Mouse (Mus musculus) layer of hippocampus, postnatal 14 days (tissue): Measurements from ENCODE around the gene Ado. TPM values are rescaled to one million over a fixed set of nuclear protein-coding genes. Genes with fewer than 3 reads are reported as not detected.
A peak's percentile ranks its signal among the peaks of the same experiment; 100 is the strongest.

Experiments used
- DNase-seq, 2 experiments: peaks; one replicate each; pipeline ENCODE4 v3.0.0; 2021 to 2022; ENCODE audit warnings: low spot score in 2 of 2, mixed read lengths in 1 of 2
- long read RNA-seq, 2 experiments: library from polyadenylated mRNA; stranded (forward); transcript quantifications; one replicate each; pipeline ENCODE4 v2.0.0; 2021
- total RNA-seq, 2 experiments: library from RNA; stranded (reverse); gene quantifications; 2 replicates each; pipeline ENCODE4 v1.2.3; 2021

The Ado gene
- total RNA-seq: 10 to 100 TPM; 38.0 to 40.9 TPM
- long read RNA-seq, experiment 1, full-length matches to known transcripts: 31 of 31 reads
- long read RNA-seq, experiment 1, partial matches to known transcripts: 0 of 31 reads
- long read RNA-seq, experiment 1, other reads (novel, unspliced or antisense): 0 of 31 reads
- long read RNA-seq, experiment 2, full-length matches to known transcripts: 60 of 60 reads
- long read RNA-seq, experiment 2, partial matches to known transcripts: 0 of 60 reads
- long read RNA-seq, experiment 2, other reads (novel, unspliced or antisense): 0 of 60 reads

- DNase-seq: peak; percentile 96
Measured at GRCm38 (mm10) chr10:67548877-67549731, at the start of gene Ado. TSS of gene Ado (minus strand) at chr10:67548955.

DNA sequence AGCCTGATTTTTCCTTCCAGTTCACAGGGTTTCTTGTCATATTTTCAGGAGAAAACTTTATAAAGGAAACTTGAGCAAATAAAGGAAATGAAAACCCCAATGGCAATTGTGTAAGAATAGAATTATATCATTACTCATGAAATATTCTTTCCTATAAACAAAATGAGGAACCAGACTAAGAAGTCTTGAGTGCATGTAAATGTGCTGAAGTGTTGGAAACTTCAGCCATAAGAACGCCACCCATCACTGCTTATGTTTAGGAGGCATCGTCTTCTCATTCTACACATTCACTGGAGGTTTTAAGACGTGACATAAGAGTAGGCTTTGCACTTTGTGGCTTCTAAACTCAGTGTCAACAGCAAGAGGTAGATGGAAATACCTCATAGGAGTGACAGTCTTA lies 46.5 kb upstream of the Ado start:
- DNase-seq: no peak

GRCm38 (mm10) chr10:67585873-67586610 lies 37.3 kb upstream of the Ado start:
- no peak for DNase-seq

DNA sequence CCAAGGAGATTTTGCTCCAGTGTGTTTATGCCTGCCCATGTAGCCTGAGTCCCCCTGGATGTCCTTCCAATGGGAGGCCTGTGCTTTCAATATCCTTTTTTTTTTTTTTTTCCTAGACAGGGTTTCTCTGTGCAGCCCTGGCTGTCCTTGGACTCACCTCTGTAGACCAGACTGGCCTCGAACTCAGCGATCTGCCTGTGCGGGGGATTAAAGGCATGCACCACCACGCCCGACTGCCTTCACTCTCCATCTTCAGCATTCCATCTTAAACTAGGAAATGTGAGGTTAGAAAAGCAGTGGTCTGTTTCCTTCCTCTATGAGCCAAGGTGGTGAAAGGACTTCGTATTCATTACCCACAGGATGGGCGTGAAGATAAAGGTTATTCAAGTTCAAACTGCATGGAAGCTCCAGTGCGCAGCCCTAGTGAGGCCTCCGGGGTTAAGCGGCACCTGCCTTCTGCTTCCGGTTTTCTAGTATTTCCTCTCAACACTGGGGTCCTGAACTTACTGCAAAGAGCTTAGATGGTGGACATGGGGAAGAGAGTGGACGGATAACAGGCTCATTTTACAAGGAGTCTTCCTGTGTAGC lies 33.0 kb upstream of the Ado start:
- no peak for DNase-seq

DNA sequence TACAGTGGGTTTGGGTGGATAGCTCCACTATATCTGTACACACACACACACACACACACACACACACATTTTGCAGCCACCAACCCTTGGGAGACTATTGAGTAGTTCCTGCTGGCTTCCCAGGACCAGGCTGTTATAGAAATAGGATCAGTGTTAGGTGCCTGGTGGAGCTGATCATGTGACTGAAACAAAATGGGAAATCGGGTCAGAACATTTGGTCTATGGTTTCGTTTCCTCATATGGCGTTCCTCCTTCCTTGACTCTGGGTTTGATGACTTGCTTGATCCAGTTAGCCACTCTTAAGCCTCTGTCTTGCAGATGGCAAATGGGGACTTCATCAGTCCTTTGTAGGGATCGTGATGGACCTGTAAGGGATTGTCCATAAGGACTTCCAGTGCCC lies 31.1 kb upstream of the Ado start:
- DNase-seq: no peak

GRCm38 (mm10) chr10:67573310-67573709 lies 24.6 kb upstream of the Ado start:
- DNase-seq: no peak

DNA sequence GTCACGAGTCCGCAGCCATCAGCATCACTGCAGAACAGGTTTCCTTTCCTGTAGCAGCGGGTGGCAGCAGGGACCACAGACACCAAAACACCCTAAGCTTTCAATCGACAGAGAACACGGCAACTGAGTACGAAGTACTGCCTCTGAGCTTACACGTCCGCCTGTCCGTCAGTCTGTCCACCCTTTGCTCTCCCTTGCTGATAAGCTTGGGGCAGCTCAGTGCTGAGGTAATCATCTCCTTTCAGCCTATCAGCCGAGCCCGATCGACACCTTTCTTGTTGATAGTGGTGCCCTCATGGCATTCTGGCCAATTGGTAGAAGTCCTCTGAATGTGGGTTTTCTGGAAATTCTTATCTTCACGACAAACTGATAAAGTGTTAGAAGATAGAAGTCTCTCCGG lies 22.7 kb upstream of the Ado start:
- no peak for DNase-seq

- DNase-seq: no peak
Measured at GRCm38 (mm10) chr10:67569539-67569938, 20.8 kb upstream of the Ado start.

- no peak for DNase-seq
Measured at GRCm38 (mm10) chr10:67566104-67566503, 17.3 kb upstream of the Ado start.

DNA sequence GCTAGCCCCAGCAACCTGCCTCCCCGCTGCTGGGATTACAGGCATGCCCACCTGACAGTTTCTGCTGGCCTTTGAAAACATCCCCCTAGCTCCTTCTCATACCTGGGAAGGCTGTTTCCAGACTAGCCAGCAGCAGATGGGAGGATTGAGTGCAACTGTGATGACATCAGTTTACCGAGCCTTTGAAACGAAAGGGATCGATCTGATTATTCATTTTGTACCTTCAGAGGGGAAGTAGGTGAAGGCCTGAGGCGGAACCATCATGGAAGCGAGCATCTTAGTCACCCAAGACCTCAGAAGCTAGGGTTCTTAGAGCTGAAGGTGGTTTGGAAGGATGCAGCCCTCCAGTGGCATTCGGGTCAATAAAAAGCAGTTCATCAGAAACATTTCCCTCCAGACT lies 15.8 kb upstream of the Ado start:
- no peak for DNase-seq

DNA sequence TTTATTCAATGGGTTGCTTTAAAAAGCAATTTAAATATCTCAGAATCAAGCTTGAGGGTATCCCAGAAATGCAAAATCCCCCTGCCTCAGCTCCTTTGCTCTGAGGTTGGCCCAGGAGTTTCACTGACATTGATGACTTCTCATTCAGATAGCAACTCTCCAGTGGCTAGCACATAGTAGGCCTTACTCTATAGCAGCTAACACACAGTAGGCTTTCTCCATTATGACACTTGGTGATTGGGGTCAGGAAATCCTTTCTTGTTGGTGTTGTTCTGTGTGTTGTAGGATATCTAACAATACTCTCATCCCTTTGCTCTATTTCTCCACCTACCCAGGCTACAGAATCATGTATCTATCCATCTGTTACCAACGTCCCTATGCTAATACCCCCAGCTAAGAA lies 12.4 kb upstream of the Ado start:
- no peak for DNase-seq

DNA sequence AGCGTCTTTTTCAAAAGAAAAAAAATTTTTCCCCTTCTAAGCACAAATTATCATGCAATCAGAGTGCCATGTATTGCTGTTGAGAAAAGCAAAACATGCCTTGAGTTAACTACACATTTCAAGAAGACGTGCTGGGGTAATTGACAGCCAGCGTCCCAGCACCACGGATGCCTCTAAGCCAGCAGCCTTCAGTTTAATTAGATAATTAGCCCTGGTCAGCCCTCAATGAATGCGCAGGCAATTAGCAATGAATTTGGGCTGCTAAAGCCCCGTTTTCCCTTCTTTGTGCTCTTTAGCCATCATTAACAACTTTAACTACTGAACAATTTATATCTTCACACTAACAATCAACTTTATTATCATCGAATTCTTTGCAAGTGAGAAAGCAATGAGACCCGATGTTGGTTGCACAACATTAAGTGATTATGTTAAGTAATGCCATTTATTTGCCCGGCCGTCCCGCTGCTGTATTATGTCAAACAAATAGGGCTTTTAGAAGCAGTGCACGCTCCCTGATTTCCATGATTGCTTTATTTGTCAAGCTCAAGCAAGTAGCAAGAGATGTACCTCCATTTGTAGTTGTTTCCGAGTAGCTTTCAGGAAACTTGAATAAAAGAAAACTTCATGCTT lies 11.1 kb upstream of the Ado start:
- DNase-seq: peak in 1 of 2 experiments; percentile 33

- DNase-seq: no peak
Measured at GRCm38 (mm10) chr10:67558053-67558452, 9.3 kb upstream of the Ado start.

- DNase-seq: peak; percentile 16 to 80
Measured at GRCm38 (mm10) chr10:67548261-67548854, 397 bp downstream of the Ado start.

- no peak for DNase-seq
Measured at GRCm38 (mm10) chr10:67547850-67548260, 900 bp downstream of the Ado start.

DNA sequence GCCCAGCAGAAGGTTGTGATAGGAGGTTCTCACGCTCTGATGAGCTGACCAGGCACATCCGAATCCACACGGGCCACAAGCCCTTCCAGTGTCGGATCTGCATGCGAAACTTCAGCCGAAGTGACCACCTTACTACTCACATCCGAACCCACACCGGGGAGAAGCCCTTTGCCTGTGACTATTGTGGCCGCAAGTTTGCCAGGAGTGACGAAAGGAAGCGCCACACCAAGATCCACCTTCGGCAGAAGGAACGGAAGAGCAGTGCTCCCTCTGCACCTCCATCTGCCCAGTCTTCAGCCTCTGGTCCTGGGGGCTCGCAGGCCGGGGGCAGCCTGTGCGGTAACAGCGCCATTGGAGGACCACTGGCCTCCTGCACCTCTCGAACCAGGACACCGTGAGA lies 8.2 kb downstream of the Ado start:
- no peak for DNase-seq

DNA sequence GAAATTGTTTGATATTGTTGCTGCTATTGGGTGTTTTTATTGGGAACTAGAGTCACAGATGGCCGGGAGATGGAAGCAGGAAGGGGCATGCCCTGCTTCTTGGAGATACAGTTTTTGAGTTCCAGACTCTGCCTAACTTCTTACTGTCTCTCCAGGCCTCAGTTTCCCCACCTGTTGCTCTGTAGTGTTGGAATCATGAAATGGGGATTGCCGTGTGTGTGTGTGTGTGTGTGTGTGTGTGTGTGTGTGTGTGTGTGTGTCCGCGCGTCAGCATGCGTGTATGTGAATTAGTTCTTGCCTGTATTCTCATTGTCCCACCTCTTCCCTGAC lies 9.4 kb downstream of the Ado start:
- no peak for DNase-seq

DNA sequence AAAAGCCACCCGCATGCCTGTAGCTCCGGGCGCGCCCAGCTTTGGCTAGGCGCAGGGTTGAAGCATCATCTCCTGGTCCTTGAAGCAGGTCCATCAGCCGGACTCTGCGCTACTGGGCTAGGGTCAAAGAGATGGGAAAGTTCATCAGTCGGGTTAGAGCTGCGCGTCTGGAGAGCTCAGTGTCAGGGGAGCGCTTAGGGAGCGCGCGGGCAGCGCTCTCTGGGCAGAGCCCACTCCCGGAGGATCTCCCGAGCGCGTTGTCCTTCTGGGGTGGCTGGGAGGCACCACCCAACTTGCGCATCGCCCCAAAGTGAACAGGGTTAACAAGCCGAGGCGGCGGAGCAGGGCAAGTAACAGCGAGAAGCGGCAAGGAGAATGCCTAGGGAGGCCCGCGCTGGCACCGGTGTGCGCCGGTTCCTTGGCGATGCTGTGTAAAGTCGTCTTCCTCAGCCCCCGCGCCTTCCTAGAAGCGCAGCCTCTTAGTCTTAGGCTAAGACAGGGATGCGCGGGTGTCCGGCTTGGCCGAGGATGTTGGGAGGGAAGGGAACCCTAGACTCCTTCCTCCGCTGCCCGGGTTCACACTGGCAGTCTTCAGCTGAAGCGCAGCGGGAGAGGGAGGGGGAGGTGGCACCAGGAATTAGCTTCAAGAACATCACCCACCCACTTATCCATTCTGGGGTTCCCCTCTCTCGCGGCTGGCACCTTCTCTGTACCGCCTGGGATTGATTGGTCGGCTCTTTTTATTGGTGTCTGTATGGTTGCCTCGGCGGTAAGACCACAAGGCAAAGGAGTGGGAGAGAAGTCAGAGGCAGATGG lies 10.0 kb downstream of the Ado start:
- DNase-seq: no peak

- no peak for DNase-seq
Measured at GRCm38 (mm10) chr10:67538106-67538505, 10.6 kb downstream of the Ado start.
